Mouse (Mus musculus): ENCODE measurements at regions not wholly inside any gene's neighbourhood (a gene's known extent, or its start where the extent isn't known, plus 50 kb on each side); places are given as distances from the start of the nearest gene placed in this dataset.

DNA sequence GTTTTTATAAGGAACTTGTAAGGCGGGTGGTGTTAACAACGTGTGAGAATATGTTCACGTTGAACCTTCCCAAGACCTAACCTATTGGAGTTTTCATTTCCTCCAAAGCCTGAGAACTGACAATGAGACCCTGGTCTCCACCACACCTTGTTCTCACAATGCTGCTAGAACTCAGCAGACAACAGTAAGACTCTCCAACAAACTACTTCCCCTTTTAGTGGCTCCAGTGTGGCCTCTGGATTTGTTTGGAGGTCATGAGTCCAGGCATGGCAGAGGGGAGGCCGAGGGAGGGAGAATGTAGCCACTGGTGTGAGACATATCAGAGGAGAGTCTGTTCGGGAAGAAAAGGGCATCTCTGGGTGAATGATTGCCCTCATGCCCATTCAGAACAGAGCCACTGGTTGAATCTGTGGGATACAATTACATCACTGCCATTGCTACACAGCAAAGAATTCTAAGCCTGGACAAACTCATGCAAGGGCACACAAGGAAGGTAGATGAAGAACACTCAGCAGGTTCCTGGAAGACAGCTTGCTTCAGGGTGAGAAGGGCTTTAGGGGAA, 109.2 kb upstream of the Ccdc122 start:
- no peak for TF ChIP-seq CTCF (IDR thresholded peaks at IDR 0.05; ENCODE audit: low read depth)
- TF ChIP-seq EP300 (IDR thresholded peaks at IDR 0.05; ENCODE audit: low read depth): no peak
